Mouse (Mus musculus) megakaryocyte, adult 5-6 weeks (primary cell): Measurements from ENCODE around the gene Smarcd1. TPM values are rescaled to one million over a fixed set of nuclear protein-coding genes. Genes with fewer than 3 reads are reported as not detected.
"Not testable (repeated sequence)": the region's sequence is repeated elsewhere in the genome, so short reads cannot be mapped to it uniquely, and the experiment has no call there.

Experiments used
- ATAC-seq: 2 replicates; pipeline ENCODE4 v1.8.0; 2016; ENCODE audit warnings: mild to moderate bottlenecking, inconsistent platforms; ENCODE audit not compliant: poor library complexity, severe bottlenecking
- total RNA-seq, 2 experiments: library from RNA; stranded (forward) in 1 of 2; stranded (reverse) in 1 of 2; fragments of 153-499, 151-499 nt in 1 of 2; fragments of 221-1000, 200-1000 nt in 1 of 2; gene quantifications; 2 replicates each; pipeline versions ENCODE4 v1.2.3 to v1.2.4; 2015 to 2017

Smarcd1 gene
- total RNA-seq, 2 experiments from 2014 or later: 9.3 to 12.4 TPM

DNA sequence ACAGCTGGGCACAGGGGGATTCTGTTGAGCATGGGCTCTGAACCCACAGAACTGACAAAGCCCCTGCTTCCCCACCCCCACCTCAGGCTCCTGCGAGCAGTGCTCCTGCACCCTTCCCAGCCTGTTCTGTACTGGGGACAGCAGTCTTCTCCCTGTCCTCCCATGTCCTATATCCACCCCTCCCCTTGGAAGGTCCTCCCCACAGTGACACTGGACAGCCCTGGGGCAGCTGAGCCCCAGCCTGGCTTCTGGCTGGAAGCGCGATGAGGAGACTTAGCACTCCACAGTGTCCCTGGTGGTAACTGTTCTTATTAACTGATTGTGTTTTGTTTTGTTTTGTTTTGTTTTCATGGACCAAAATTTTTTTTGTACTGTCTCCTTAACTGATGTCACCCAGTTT, 11.6 kb downstream of the Smarcd1 start:
- ATAC-seq: no peak

DNA sequence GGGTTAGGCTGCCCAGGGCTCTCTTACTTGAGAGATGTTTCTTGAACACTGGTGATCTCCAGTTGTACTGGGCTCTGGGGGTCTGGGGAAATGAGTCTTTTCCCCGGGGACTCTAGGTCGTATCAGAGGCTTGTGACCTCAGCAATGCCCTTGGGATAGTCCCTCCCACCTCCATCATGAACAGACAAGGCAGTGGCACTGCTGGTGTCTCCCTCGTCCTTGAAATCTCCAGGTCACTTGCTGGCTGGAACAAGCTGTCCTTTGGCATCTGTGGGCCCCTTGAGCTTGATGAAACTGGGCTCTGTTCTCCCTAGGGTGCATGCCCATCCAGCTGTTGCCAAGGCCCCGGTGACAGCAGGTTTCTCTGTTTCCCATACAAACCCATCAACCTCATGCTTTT, 12.3 kb downstream of the Smarcd1 start:
- ATAC-seq: no peak

DNA sequence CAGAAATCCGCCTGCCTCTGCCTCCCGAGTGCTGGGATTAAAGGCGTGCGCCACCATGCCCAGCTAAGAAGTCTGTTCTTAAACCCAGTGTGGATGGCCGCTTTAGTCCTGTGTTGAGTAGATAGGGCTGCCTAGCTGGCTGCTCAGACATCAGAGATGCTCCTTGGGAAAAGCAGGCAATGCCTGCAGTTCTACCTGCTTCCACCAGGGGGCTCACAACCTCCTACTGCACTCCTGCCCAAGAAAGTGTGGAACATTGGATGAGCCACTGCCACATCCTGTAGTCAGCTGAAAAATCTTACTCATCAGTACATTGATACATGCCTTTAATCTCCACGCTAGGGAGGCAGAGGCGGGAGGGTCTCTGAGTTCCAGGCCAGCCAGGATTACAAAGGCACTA, 12.9 kb downstream of the Smarcd1 start:
- ATAC-seq: peak; percentile 84

DNA sequence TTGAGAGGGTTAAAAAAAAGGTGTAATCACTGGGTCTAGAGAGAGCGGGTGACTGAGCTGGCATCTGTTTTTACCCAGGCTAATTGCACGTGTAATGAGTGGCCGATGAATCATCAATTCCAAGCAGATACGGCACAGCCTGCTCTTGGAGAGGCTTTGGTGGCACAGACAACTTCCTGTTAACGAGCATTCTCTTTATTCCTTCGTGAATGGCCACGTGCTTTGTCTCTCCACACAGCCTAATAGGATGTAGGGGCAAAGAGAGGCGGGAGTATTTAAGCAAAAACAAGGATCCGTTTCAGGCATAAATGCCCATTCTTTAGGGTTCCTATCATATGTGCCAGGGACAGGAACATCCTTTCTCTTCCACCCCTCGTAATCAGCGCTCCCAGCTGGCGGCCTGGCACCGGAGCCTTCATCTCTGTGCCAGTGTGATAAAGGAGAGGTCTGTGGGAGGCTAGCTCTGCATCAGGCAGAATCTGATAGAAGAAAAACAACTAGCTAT, 13.5 kb downstream of the Smarcd1 start:
- no peak for ATAC-seq

DNA sequence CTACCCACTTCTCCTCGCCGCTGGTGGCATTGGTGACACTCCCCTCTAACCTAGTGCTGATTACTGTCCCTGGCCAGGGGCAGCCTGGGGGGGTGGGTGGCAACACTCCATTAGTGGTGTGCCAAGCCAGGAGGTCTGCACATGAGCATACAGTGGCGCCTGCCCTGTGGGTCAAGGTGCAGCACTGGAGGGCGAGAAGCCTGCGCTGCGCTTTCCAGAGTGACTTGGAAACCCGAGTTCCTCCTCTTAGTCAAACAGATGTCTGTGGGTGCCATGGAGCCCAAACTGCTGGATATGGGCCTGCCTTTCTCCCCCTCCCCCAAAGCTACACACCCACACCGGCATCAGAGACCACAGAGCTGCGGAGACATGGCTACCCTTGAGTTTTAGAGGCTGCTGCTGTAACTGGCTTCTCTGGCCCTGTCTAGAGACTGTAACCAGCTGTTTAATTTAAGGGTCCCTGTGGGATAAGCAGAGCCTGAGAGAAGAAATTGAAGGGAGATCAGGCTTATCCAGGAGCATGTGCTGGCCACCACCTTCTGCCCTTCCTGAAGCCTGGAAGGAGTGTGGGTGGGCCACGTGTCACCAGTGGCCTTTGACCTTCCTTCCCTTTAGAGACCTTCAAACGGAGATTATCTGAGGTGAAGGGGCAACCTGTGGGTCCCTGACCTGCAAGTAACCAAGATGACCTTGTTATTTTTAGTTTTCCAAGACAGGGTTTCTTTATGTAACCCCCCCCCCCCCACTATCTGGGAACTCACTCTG, 14.2 kb downstream of the Smarcd1 start:
- ATAC-seq: no peak

DNA sequence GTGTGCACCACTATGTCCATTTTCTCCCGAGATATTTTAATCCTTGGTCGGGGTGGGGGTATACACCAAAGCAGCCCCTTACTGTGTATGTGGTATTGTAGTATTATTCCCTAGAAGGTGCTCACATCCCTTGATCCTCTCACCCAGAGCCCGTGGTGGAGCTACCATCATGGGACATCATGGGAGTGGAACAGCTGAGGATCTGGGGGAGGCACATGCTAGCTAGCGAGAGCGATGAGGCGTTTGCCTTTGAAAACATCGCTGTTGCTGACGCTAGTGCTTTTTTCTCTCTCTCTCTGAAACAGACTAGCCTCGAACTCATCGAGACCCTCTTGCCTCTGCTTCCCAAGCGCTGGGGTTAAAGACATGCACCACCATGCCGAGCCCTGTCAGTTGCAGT, 14.9 kb downstream of the Smarcd1 start:
- no peak for ATAC-seq

DNA sequence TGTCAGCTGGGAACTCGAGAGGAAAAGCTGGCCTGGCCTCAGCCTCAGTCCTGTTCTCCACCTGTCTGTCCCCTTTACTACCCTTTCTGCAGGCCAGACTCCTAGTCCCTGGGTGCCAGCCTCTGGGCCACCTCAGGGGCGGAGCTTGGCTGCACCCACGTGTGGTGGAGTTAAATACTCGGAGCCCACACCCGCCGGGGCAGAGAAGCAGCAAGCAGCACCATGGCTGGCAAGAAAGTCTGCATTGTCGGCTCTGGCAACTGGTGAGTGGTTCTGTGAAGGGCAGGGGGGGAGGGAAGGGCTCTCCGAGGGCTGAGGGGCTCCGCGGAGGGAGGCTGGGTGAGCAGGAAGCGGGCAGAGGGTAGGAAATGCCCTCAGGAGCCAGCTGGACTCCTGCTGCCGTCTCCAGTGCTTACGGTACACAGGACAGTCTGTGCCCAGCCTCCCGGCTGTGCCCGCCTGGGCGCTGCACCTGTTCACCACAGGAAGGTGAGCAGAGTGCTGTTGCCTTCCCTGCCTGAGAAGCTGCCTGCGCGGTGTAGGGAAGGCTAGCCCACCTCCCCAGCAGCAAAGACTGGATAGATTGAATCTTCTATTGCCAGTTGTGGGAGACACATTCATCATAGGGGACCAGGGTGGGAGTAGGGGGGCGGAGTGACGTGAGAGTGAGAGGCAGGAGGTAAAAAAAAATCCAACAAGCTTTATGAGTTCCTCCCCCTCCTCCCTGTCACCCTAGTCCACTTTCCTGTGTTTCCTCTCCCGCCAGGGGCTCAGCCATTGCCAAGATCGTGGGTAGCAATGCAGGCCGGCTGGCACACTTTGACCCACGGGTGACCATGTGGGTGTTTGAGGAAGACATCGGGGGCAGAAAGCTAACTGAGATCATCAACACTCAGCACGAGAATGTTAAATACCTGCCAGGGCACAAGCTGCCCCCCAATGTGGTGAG, 15.7 kb downstream of the Smarcd1 start, which contains the start of gene Gpd1:
Gene Gpd1 (plus strand): TSS at position 130 of the 949 bp plus-strand sequence.
- 0 out of 2 replicates have a peak, but pooled peaks have one; percentile 27 for ATAC-seq

DNA sequence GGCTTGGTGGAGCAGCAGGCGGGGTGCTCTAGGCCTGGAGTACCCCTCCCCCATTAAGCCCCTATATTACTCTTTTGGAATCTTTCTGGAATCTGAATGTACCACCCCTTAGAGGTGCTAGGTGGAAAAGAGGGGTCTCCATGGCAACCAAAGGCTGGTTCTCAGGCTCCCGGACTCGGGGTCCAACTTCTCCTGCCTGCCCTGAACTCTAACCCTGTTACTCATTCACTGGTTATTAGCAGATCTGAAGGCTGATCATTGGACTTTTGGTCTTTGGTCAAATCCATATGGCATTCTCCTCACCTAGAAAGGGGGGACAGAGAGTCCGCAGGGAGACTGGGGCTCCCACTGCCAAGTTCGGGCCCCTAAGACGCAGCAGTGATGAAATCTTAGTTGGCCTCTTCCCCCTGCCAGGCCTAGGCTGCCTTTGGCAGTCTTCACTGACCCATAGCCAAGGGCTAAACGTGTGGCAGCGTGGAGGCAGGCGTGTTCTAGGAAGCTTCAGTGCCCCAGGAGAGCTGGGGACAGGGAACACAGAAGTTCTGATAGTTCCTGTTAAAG, 16.6 kb downstream of the Smarcd1 start:
- no peak for ATAC-seq

DNA sequence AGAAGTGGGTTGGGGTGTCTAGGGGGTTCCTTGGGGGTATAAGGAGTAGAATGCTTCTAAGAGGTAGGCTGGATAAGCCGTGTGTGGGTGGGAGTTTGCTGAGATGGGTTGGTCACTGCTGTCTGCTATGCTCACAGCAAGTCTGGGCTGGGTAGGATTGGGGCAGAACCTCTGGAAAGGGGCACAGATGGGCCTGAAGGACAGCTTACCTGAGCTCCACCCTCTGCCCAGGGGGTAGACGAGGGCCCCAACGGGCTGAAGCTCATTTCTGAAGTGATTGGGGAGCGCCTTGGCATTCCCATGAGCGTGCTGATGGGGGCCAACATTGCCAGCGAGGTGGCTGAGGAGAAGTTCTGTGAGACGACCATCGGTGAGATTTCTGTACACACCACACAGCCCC, 17.9 kb downstream of the Smarcd1 start:
- no peak for ATAC-seq

DNA sequence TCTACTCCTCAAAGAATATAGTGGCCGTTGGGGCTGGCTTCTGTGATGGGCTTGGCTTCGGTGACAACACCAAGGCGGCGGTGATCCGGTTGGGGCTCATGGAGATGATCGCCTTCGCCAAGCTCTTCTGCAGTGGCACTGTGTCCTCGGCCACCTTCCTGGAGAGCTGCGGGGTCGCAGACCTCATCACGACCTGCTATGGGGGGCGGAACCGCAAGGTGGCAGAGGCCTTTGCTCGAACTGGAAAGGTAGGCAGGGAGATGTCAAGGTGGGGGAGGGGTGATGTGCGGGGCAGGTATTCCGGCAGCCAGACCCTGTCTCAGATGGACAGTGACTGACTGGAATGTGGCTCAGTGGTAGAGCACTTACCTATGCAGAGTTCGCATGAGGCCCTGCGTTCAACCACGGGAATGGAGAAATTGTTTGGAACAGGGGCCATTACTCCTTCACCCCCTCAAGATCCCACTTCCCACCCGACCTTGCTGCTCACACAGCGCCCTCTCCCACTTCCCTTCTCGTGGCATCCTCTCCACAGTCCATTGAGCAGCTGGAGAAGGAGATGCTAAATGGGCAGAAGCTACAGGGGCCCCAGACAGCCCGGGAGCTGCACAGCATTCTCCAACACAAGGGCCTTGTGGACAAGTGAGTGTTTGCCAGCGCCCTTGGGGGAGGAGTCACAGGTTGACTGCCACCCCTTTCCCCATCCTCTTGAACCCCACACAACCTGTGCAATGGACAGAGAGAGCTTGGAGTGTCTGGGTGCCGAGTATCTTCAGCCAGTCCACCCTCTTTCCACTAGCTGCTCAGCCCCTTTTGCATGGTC, 20.2 kb downstream of the Smarcd1 start:
- ATAC-seq: no peak

DNA sequence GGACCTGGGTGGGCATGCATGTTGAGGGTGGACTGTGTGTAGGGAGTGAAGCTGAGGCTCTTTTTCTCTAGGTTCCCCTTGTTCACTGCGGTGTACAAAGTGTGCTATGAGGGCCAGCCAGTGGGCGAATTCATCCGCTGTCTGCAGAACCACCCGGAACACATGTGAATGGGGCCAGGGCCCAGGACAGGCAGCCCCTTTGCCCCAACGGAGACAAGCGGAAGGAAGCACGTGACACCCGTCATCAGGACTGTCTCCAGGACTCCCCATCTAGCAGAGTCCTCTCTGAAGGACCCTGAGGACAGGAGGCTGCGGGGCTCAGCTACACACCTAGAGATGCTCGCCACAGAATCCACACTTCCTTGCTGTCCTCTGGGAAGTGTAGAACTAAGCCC, 21.2 kb downstream of the Smarcd1 start:
- no peak for ATAC-seq

DNA sequence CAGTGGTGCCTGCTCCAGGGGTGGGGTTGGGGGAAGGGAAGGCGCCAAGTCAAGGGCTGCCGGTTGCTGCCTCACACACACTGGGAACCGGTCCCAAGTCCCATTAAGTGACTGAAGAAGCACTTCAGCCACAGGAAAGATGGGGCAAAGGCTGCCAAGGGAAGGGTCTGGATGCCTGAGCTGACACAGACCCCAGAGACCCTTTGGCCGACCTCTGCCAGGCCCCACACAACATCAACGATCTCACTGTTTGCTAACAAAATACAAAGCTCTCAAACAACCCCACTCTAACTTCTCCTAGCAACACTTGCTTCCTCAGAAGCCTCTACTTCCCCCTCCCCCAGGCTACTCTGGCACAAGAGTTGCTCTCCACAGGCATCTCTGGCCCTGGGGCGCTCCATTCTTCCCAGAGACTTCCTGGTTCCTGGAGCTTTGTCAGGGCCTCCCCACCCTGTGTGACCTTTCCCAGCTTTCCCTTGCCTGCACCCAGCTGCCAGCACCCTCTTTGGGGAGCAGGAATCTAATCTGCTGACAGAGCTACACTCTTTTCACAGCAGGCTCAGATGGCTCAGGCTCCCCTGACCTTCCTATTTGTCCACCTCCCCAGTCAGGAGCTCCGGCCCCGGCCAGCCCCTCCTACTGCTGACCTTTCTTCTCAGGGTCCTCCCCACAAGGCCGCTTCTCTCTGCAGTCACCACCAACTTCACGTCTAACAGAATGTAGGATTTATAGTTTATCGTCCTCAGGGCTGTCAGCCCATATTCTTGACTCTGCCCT, 21.8 kb downstream of the Smarcd1 start:
- ATAC-seq: peak; percentile 28

DNA sequence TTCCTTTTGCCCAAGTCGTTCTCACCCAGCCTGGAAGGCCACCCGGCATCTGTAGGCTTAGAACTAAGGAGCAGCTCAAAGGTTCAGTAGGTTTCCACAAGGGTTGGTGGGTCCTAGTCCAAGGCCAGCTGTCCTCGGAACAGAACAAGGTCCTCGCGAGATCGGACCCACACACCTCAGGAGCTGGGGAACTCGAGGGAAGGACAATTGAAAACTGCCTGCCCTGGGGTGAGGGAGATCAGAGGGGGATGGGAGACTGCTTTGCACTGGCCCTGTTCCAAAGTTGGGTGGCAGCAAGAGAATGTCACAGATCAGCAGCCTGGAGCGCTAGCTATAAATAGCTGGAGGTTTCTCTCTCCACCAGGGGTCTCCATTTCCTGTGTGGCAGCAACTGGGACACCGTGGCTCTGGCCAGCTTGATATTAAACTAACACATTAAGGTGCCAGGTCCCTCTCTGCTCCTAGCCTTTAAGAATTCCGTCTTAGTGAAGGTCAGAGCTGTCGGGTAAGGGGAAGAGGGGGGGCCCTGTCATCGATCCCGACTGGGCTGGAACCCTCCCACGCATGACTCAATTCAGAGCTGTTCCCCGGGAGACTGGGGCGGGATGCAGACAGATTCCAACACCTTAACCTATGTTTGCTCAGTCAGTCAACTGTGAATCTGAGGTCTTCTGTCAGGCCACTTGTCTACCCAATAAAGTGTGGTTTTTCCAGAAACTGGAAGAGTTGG, 22.5 kb downstream of the Smarcd1 start:
- no peak for ATAC-seq

DNA sequence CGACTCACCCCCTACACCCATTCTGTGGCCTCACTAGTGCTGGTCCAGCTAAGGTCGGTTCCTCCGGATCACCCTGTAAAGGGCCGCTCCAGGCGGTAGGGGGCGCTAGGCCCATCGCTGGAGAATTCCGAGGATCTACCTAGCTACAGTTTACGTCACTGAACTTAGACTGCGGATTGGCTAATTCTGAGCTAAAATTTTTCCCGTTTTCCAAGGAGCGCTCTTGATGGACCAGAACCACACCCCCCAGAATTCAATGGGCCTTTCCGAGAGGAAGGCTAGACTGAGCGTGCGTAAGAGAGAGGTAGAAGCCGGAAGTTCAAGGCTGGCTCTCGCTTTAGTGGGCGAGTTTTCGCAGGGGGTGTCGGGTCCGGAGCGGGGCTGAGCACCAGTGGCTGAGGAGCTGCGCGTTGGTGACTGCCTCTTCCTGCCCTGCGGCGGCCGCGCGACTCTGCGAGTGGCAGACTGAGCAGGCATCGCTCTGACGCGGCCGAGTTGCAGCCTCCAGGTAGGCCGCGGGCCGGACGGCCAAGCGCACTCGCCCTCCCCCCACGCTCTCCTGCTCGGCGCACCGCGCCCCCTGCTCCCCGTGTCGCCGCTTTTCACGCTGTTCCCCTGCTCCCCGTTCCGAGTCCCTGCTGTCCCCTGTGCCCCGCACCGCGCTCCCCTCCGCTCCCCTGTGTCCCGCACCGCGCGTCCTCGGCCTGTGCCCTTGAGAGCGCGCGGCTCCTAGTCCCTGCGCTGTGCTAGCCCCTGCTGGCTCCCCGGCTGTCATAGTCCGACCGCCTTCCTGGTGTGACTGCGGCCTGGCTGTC, 23.6 kb downstream of the Smarcd1 start, which contains the start of gene Cox14:
Gene Cox14 (plus strand): TSS at position 278 of the 815 bp plus-strand sequence.
- peak; percentile 87 for ATAC-seq

DNA sequence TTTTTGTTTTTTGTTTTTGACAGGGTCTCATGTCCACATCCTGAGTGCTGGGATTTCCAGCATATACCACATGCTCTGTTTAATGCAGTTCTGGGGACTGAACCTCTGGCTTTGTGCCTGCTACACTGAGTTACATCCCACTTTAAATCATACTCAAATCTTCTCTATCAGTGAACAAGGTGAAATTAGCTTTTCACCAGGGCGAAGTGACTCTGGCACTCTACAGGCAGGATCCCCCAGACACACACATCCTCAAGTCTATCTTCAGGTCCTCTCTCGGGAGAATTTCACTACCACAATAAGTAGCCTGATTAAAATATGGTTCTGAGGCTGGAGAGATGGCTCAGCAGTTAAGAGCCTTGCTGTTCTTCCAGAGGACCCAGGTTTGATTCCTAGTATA, 24.6 kb downstream of the Smarcd1 start:
- no peak for ATAC-seq

DNA sequence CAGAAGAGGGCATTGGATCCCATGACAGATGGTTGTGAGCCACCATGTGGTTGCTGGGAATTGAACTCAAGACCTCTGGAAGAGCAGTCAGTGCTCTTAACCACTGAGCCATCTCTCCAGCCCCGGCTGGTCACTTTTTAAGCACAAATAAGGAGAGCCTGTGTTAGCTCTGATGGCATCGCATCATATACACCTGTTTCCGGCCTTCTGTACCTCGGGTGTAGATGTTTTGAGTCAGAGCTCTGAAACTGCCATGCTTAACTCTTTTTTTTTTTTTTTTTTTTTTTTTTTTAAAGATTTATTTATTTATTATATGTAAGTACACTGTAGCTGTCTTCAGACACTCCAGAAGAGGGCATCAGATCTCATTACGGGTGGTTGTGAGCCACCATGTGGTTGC, 25.1 kb downstream of the Smarcd1 start:
- not testable (repeated sequence) for ATAC-seq

DNA sequence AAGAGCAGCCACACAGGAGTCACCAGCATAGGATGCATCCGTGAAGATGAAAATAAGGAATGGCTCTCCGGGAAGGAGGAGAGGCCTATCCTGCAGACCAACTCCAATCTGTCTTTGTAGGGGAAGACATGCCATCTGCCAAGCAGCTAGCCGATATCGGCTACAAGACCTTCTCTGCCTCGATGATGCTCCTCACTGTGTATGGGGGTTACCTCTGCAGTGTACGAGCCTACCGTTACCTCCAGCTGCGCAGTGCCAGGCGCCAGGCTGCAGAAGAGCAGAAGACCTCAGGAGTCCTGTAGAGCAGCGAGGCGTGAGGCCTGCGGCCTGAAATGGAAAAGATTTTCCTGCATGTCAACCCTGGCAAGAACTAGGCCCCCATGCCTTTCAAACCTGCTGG, 25.6 kb downstream of the Smarcd1 start:
- no peak for ATAC-seq

DNA sequence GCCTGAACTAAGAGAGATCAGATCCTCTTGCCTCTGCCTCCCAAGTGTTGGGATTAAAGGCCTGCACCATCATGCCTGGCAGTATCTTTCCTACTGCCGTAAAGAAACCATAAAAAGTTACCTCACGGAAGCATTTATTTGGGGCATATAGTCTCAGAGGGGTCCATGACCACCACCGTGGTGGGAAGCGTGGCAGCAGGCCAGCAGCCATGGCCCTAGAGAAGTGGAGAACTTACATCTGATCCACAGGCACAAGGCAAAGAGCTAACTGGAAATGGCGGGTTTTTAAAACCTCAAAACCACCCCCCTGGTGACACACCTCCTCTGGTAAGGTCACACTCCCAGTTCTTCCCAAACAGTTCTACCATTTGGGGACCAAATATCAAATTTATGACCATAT, 26.3 kb downstream of the Smarcd1 start:
- ATAC-seq: no peak
